Mouse (Mus musculus): ENCODE data around the gene AC161166.1. TPM values are rescaled to one million over a fixed set of nuclear protein-coding genes. Genes with fewer than 3 reads are reported as not detected.
A peak's percentile ranks its signal among the peaks of the same experiment; 100 is the strongest.
"Not testable (repeated sequence)": the region's sequence is repeated elsewhere in the genome, so short reads cannot be mapped to it uniquely, and the experiment has no call there.

AC161166.1 gene
- total RNA-seq, 2 experiments from 2014 or later, result not detected

DNA sequence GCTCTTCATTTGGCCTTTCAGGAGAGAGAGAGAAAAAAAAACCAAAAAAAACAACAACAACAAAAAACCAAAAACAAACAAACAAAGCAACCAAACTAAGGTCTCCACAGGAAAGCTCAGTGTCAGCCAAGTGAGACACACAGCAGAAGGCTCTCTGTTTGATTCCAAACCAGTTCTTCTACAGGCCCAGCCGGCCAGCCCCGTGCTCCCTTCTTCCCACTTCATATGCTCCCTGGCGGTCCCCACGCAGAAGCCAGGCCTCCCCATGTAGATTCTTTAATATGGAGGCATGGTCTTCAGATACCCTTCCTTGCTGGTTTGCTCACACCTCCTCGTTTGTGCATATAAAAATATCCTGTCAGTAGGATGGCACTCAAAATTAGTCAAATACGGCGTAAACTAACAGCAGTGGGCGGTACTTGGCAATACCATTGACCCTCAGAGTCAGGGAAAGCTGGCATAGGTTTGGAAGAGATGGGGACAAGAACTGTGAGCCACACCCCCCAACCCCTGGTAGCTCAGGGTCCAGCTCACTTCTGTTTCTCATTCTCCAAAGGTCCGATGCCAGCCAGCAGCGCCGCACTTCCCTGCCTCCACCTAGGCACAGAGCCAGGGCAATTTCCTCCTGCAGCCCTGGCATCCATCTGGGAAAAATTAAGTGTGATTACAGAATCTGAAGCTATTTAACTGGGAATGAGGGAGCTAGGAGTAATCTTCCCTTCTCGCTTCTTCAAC lies 13.6 kb upstream of the AC161166.1 start:
- DNase-seq, result no peak

DNA sequence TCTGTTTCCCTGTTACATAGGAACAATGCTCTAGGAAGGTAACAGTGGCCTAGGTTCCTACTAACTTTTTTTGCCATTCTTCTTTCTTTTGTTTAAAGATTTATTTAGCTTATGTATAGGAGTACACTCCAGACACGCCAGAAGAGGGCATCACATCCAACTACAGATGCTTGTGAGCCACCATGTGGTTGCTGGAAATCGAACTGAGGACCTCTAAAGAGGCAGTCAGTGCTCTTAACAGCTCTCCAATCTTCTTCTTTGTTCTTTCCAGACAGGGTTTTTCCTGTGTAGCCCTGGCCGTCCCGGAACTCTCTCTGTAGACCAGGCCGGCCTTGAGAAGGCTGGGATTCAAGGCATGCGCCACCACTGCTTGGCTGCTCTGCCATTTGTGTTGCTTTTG lies 12.7 kb upstream of the AC161166.1 start:
- no peak for DNase-seq

DNA sequence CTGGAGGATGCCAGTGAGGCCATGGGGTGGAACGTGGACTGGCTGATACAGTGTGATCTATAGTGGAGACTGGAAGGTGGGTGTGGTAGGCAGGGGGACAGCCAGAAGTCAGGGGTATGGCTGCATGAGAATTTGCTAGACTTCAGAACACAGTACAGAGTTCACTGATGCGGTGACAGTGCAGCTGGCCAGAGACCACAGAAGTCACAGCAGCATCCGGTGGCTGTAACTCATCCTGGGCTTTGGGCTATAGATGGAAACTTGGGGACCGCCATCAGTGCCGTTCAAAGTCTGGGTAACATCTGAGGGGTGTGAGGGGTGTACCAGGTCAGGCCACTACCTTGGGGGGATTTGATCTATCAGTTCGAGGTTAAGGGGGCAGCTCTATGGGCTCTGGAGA lies 11.5 kb upstream of the AC161166.1 start:
- DNase-seq, result no peak

DNA sequence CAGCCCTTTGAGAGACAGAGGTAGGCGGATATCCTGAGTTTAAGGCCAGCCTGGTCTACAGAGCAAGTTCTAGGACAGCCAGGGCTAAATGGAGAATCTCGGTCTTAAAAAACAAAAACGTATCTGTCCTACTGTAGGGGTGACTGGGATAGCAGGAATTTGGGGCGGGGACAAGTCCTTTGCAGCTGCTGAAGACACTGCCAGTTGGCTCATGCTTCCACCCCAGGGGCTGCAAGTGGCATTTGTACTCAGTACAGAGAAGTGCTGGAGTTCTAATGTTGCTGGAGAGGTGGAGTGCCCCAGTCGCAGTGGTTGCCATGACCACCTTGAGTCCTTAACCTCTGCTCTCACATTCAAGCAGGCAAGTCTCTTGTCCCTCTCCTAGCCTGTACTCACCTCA lies 10.6 kb upstream of the AC161166.1 start:
- DNase-seq, result no peak

DNA sequence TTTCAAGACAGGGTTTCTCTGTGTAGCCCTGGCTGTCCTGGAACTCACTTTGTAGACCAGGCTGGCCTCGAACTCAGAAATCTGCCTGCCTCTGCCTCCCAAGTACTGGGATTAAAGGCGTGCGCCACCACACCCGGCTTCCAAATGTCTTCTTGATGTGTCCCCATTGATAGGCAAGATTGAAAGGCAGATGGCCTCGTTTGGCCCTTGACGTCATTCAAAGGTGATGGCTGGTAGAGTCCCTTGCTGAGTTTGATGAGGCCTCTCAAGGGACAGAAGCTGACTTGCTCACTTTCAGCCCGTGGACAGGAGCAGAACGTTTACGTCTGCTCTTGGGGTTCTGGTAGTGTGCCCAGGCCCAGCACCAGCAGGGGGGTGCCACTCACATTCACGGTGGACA lies 7.8 kb upstream of the AC161166.1 start:
- not testable (repeated sequence) for DNase-seq

DNA sequence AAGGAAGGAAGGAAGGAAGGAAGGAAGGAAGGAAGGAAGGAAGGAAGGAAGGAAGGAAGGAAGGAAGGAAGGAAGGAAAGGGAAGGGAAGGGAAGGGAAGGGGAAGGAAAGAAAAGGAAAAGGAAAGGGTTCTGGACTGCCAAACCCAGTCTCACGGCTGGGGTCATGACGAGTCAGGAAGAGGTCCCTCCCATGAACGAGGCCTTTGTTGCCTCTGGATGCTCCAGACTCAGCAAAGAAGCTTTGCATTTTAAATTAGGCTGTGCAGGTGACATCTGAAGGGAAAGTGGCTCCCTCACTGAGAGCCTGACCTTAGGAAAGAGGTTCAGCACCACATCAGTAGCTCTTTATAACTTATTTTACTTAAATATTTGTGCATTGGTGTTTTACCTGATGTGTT lies 6.9 kb upstream of the AC161166.1 start:
- DNase-seq, result no peak

DNA sequence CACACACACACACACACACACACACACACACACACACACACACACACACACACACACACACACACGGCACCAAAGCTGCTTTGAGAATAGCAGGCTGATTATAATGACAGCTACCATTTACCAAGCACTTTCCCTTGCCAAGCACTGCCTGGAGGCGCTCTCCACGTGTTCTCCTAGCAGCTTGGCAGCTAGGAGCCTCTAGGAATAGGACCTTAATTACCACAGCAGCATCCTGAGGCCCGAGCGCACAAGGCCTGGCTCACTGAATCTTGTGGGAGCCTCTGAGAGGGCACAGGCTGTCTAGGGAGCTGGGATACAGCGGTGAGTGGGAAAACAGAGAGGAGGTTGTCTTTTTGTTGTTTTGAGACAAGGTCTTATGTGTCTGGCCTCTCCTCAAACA lies 5.4 kb upstream of the AC161166.1 start:
- no peak for DNase-seq

DNA sequence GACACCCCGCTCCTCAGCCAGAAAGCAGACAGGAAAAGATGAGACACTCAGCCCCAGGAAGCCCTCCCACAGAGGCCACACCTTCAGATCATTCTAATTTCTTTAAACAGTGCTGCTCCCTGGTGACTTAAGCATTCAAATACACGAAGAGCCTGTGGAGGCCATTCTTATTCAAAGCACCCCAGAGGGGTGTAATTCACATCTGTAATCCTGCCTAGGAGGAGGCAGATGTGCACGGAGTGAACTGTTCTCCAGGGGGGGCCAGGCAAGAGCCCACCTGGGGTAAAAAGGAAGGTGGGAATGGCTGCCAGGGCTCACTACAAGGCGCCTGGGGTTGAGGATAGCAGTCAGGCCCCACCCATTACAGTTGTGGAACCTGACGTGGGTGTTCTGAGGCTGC lies 4.8 kb upstream of the AC161166.1 start:
- DNase-seq, result no peak

DNA sequence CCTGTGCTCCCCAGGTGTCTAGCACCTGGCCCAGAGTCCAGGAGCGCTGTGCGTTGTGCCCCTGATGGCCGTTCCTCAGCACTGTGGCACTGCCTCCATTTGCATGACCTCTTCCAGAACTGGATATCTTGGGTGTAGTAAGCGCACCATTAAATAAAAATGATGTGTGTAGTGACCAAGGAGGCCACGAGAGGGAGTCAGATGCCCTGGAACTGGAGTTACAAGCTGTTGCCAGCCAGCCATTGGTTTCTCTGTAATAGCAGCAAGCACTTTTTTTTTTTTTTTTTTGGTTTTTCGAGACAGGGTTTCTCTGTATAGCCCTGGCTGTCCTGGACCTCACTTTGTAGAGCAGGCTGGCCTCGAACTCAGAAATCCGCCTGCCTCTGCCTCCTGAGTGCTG lies 4.1 kb upstream of the AC161166.1 start:
- DNase-seq, result peak; percentile 28 to 43

DNA sequence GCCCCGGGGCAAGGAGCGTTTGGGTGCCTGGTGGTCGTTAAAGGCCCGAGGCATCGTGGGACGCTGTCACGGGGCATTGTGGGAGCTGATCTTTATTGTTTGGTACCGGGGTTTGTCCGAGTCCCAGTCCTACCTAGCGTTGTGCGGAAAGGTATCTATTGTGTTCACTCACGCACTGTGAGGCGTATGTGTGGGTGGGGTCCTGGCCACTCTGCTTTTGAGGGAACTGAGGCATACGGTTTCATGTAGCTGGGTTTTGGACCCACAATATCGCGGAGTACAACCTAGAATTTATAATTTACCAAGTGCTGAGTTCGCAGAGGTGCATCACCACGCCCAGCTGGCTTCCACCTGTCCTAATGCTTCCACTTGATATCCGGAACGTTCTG lies 4.5 kb downstream of the AC161166.1 start:
- no peak for DNase-seq

DNA sequence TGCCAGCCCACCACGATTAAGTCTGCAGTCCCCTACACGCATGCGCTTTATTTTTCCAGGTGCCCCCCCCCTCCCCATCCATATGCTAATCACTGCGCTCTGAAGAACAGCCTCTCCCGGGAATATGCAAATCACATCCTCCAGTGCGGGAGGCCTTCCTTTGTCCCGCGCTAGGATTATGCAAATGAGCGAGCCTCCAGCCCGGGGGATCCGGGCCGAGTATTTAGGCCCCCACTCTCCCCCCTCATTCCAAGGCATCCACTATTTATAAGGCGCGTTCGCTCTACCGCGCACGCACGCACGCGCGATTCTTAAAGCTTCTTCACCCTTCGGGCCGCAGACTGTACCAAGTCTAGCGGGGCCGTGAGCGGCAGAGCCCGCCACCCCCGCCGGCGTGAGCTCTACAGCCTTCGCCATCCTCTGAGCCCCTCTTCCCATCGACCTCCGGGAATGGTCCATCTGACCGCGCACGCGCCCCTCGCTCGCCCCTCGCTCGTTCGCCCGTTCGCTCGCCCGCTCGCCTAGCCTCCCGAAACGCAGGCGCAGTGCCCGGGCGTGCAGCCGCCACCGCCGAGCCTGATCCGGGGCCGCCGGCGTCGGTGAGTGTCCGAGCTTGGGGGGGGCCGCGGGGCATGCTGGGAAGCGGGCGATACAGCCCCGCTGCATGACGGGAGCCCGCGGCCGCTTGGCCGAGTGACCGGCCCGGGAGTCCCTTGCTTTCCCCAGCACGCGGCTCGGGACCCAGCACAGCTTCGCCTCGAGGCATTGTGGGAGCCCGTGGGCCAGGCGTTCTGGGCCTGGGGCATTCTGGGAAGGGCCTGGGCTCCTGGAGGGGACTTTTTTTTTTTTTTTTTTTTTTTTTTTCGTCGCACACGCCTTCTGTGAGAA lies 5.2 kb downstream of the AC161166.1 start, which contains the start of gene Zfp428:
Gene Zfp428 (plus strand): TSS at position 169 of the 888 bp plus-strand sequence.
- DNase-seq, result peak; percentile 87 to 94

DNA sequence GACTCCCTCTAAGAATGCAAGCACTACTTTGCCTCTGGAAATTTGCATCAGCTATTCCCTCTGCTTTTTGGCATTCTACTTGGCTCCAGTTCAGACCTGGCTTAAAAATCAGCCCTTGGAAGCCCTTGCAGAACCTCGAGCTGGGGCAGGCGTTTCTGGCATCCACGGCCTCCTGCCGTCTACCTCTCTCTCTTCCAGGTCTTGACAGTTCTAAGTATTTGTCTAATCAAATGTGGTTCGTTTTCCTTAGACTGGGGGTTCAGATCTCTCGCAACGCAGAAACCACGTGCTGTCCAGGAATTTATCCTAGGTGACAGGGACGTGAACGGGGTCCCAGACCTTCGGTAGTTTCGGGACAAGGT lies 5.8 kb downstream of the AC161166.1 start:
- DNase-seq, result peak; percentile 36 to 65

DNA sequence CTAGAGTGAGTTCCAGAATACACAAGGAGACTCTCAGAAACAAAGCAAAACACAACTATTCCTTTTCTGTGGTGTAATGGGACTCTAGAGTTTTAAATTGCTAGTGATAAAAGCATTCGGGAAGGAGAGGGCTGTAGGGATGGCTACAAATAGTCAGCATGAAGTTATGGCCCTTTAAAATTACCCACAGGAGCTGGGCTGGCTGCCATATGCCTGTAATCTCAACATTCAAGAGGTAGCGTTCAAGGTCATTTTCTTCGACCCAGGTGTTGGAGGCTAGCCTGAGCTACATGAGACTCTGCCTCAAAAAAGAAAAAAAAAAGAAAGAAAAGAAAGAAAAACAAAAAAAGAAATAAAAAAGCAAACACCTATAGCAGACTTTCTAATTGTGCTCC lies 6.2 kb downstream of the AC161166.1 start:
- DNase-seq, result no peak

DNA sequence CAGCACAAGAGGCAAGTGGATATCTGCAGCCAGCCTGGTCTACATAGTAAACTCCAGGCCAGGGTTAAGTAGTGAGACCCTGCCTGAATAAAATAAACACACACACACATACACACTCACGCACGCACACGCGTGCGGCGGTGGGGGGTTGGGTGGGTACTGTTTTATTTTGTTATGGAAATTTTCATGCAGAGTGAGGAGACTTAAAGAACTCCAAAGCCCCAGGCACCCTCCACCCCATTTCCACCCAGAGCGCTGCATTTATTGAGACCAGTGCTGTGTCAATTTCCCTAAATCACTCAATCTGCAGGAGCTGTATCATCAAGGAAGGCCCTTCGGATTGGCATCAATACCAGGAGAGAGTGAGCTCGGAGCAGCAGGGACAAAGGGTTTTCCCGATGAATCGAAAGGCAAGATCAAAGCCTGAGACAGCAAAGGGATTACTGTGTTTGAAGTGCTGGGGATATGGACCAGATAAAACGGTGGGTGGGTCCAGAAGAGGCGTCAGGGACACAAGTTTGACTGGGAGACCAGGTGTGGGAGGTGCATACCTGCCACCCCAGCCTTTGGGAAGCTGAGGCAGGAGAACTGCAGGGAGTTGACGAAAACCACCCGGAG lies 6.7 kb downstream of the AC161166.1 start:
- no peak for DNase-seq

DNA sequence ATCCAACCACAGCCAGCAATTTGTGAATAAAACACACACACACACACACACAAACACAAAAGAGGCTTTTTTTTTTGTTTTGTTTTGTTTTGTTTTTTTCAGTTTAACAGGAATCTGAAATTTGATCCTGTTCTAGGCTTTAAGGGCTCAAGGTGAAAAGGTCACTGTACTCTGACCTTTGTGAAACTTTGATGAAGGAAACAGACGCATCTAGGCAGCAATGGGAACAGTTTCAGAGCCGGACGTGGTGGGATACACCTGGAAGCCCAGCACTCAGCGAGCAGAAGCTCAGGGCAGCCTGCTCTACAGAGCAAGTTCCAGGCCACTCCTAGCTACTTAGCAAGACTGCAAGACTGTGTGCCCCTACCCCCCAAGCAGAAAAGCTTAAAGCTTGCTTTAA lies 7.4 kb downstream of the AC161166.1 start:
- no peak for DNase-seq

DNA sequence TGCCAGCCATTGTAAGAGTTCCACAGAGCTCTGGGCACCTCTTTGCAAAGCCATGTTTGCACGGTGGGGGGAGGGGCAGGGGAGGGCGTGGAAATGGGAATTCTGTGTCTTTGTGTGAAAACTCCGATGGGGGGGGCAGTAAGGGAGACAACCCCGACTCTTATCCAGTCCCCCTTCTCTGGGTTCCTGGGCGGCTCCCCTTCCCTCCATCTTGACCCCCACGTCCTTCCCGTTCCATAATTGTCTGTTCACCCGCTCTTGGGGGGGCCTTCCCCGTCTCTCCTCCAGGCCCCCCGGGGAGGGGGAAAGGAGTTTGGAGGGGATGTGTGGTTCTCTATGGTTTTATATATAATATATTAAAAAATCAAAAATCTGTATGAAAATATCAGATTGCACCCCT lies 8.3 kb downstream of the AC161166.1 start:
- DNase-seq, result no peak

DNA sequence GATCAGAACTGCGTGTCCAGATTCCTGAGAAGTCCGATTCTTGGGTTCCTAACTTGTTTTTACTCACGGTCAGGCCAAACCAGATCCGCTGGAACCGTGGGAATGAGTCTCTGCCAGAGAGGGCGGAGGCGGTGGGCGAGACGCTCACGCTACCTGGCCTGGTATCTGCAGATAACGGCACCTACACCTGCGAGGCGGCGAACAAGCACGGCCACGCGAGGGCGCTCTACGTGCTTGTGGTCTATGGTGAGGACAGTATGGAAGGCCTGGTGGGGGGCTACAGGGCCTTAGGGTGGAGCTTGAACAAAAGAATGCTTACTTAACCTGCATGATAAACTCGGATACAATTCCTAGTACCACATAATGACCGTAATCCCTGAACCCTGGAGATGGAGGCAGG lies 10.8 kb downstream of the AC161166.1 start:
- peak; percentile 15 to 51 for DNase-seq

DNA sequence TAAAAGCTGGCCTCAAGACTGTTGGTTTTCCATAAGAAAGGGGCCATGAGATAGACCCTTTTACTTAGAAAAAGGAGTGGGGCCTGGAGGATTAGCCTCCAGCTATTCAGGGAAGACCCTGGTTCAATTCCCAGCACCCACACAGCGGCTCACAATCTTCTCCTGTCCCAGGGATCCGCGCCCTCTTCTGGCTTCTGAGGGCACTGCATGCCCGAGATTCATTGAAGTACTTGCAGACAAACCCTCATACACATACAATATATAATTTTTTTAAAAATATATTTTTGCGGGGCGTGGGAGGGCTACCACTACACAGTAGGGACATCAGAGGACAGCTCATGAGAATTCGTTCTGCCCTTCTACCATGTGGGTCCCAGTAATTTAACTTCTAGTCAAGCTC lies 11.3 kb downstream of the AC161166.1 start:
- DNase-seq, result peak; percentile 34 to 42

DNA sequence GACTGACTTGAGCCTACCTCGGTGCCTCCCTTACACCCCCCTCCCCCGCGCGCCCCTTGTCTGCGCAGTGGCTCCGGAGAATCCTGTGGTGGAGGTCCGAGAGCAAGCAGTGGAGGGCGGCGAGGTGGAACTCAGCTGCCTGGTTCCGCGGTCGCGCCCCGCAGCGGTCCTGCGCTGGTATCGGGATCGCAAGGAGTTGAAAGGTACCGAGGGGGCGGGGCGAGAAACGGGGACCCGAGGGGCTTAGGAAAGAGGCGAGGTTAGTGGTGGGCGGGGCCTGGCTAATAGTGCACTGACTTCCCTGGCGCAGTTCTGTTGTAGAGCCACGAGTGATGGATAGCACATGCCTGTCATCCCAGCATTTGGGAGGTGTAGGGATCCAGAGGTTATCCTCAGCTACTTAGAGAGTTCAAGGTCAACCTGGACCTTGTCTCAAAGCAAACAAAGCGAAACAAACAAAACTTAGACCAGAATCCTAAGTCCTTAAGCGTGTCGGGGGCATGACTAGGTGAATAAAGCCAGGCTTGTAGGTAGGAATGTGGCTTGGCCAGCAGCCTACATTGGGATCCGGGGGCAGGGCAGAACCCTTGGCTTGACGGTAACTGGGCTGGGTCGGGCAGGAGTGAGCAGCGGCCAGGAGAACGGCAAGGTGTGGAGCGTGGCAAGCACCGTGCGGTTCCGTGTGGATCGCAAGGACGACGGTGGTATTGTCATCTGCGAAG lies 12.2 kb downstream of the AC161166.1 start:
- no peak for DNase-seq

DNA sequence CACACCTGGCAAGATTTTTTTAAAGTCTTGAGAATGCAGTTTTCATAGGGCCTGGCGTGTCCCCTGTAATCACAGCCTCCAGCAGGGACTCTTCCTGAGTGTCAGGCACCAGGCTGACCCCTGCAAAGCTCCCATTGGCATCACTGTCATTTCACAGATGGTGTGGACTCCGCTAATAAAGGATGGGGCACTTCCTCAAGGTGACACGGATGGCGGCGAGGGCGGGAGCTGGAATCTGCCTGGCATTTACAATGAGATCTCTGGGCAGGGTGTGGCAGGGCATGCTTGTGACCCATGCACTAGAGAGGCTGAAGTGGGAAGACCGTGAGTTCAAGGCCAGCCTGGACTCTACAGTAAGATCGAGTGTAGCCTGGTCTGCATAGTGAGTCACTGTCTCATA lies 24.0 kb downstream of the AC161166.1 start:
- no peak for DNase-seq

DNA sequence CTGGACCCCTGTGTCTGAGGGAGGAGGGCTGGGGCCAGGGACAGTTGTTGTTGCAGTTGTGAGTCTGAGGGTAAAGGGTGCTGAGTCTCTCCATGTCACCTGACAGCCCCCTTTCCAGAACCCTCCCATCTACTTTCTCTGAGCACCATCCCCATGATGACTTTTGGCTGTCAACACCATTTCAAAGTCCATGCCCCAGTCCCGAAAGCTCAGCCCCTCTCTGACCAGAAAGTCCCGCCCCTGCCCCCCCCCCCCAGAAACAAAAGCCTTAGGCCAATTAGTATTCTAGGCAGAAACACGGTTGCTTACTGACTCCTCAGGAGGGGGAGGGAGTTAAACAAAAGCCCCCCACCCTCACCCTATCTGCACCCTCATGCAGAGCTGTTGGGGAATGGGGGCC lies 24.9 kb downstream of the AC161166.1 start:
- DNase-seq, result no peak

DNA sequence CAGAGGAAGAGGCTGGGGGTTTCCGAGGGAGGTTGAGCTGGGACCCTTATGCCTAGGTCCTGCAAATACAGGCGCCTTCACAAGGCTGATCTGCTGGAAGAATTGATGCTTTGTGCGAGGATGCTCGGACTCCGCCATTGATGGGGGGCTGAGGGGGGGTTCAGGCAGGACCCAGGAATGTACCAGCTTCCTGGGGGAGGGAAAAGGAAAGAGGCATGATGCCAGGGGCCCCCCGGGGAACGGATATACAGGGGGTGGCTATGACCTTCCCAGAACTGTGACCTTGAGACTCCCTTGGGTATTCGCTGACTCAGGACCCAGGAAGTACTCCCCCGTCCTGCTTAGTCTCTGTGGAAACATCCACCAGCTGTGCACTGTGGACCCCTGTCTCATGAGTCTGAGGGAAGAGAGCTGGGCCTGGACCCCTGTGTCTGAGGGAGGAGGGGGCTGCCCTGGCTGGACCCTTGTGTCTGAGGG lies 25.6 kb downstream of the AC161166.1 start:
- DNase-seq, result no peak
